Mouse (Mus musculus): Measurements from ENCODE around the gene Tlr3. TPM values are rescaled to one million over a fixed set of nuclear protein-coding genes. Genes with fewer than 3 reads are reported as not detected.
A peak's percentile ranks its signal among the peaks of the same experiment; 100 is the strongest.

Tlr3 gene
- polyA plus RNA-seq (2016; fragmentation: Nextera tagmentation; extraction: Ambion mirVana), result 1.1 and 1.6 TPM in 2 replicates

DNA sequence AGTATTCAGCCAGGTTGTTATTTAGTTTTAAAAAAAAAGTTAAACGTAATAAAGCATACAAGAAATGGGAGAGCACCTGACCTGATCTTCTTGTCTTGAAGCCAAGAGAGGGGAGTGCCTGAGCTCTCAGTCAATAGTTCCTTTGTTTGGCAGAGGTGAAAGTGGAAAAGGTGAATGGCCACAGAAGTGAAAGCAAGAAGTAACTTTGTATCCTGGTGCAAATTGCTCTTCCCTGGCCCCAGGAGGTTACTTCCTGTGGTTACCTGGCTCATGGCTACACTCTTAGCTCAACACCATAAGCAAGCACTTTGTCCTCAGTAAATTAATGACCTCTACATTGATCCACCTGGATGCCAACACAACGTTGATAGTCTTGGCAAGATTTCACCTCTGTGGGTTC, at the start of gene Tlr3:
TSS of gene Tlr3 (minus strand) at position 199 of the 400 bp plus-strand sequence.
- Histone ChIP-seq H3K27ac (0 out of 2 replicates have a peak within 1 kb of the TSS, but pooled peaks have one; percentile 25), H3K27me3 (no peaks in the 10 kb centered on the region), H3K36me3 (replicated peaks) (no peaks in the 10 kb centered on the region), H3K4me2 (peak within 1 kb of the TSS; percentile 58), H3K9ac (peak within 1 kb of the TSS; percentile 45), H3K4me1 (peaks cover 8% of the 10 kb centered on the region; the same call in 1 of the 2 replicates), H3K9me3 (no peaks in the 10 kb centered on the region), H3K4me3 (replicated peaks) (peak within 1 kb of the TSS; percentile 38)
- no peak for ATAC-seq (ENCODE audit: low FRiP score)
- 63% methylated on average over 2 of the region's 2 CpGs for WGBS

DNA sequence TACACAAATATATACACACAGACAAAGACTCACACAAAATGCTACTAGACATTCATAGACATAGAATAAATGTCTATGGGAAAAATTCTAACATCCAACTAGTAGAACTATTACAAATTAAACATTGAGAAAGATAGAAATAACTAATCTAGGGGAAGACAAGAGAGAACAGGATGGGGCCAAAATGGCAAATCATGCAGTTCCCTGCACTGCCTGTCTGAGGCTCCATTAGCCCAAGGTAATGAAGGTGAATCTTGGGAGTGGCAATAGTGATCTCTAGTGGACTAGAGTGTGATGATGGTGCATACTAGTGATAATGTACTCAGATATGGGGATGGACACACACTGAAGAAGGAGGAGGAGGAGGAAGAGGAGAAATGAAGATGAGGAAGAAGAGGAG, 47.0 kb upstream of the Tlr3 start:
- H3K36me3 ChIP-seq (replicated peaks), result no peaks in the 10 kb centered on the region
- H3K27me3 ChIP-seq, result no peaks in the 10 kb centered on the region
- H3K4me2 ChIP-seq, result no peak overlapping the region
- no peak overlapping the region for H3K27ac ChIP-seq
- ATAC-seq (ENCODE audit: low FRiP score), result no peak
- no peak overlapping the region for H3K9ac ChIP-seq
- H3K4me1 ChIP-seq, result no peaks in the 10 kb centered on the region
- no peak overlapping the region for H3K4me3 ChIP-seq (replicated peaks)
- H3K9me3 ChIP-seq, result no peaks in the 10 kb centered on the region

DNA sequence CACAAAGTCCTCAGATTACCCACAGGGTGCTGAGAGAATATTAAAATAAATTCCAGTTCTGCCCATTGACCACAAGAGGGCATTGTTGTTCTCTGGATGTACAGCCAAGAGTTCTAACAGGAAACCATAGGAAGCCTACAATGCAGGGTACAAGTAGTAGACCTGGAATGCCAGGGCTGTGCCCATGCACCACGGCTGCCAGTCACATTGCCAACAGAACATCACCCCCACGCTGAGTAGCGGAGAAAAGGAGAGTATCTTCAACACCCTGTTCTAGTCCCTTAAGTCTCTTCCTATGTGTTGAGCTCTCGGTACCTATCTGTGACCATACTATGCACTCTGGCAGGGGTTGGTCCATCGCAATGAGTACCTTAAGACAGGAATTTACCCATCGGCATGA, 43.5 kb upstream of the Tlr3 start:
- 65% methylated on average over 6 of the region's 6 CpGs for WGBS
- H3K4me1 ChIP-seq, result no peaks in the 10 kb centered on the region
- H3K9me3 ChIP-seq, result no peaks in the 10 kb centered on the region
- no peaks in the 10 kb centered on the region for H3K36me3 ChIP-seq (replicated peaks)
- no peak overlapping the region for H3K4me3 ChIP-seq (replicated peaks)
- H3K27me3 ChIP-seq, result no peaks in the 10 kb centered on the region
- H3K27ac ChIP-seq, result no peak overlapping the region
- ATAC-seq (ENCODE audit: low FRiP score), result peak; percentile 76; the same call in 1 of the 2 replicates
- H3K9ac ChIP-seq, result no peak overlapping the region
- no peak overlapping the region for H3K4me2 ChIP-seq

DNA sequence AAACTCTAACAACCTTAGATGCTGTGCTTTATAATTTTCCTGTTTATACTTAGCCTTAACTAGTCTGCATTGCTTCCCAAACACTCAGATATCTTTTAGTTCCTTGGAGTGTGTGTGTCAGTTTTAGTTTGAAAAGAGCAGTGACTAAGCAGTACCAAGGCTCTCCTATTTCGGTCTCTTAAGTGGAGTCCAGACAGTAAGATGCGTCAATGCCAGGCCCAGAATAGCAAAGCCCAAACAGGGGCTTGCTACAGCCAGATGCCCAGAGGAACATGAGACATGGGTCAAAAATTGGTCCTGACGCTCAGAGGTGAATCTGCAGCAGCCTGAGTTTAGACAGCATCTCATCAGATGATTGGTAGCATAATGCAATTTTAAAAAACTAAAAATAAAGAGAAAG, 41.2 kb upstream of the Tlr3 start:
- Histone ChIP-seq H3K27me3 (no peaks in the 10 kb centered on the region), H3K4me1 (no peaks in the 10 kb centered on the region), H3K36me3 (replicated peaks) (no peaks in the 10 kb centered on the region), H3K9me3 (no peaks in the 10 kb centered on the region), H3K4me3 (replicated peaks) (no peak overlapping the region), H3K27ac (no peak overlapping the region), H3K4me2 (no peak overlapping the region), H3K9ac (no peak overlapping the region)
- WGBS, result 79% methylated on average over 3 of the region's 3 CpGs
- no peak for ATAC-seq (ENCODE audit: low FRiP score)

DNA sequence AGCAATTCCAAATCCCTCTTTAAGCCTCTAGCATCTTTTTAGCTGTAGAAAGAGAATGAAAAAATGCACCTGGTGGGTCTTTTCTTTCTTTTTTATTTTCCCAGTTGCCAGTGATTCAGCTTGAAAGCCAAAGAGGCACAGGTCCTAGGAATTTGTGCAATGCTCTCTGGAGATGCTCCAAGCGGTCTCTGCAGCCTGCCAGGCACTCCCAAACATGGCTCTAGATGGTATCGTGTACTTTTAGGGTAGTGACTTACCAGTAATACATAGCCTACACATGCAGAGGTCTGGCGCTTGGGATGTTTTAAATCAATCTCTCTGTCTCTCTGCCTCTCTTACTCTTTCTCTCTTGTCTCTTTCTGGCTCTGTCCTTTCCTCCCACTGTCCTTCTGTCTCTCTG, 38.0 kb upstream of the Tlr3 start:
- Histone ChIP-seq H3K27ac (no peak overlapping the region), H3K9ac (no peak overlapping the region), H3K4me1 (no peaks in the 10 kb centered on the region), H3K27me3 (no peaks in the 10 kb centered on the region), H3K4me3 (replicated peaks) (no peak overlapping the region), H3K9me3 (no peaks in the 10 kb centered on the region), H3K4me2 (no peak overlapping the region), H3K36me3 (replicated peaks) (no peaks in the 10 kb centered on the region)
- WGBS, result 89% methylated on average over 3 of the region's 3 CpGs
- ATAC-seq (ENCODE audit: low FRiP score), result no peak

DNA sequence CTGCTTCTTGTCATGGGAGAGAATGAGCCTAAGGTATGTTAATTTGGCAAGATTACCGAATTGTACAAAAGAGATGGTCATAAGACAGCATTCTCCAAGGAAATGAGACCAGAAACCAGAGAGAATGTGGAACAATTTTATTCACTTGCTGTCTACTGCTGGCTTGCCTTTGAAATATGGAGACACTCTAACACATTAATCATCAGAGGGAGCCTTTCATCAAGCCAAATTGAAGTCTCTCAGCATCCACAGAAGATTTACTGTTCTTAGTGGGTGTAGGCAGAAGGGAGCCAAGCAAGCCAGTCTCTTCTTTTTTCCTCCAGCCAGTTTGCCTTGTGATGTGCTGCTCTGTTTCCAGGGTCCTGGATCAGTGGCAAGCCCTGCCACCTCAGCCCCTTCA, 37.4 kb upstream of the Tlr3 start:
- no peaks in the 10 kb centered on the region for H3K27me3 ChIP-seq
- no peaks in the 10 kb centered on the region for H3K4me1 ChIP-seq
- H3K36me3 ChIP-seq (replicated peaks), result no peaks in the 10 kb centered on the region
- H3K9ac ChIP-seq, result no peak overlapping the region
- no peak overlapping the region for H3K4me3 ChIP-seq (replicated peaks)
- H3K27ac ChIP-seq, result no peak overlapping the region
- no peaks in the 10 kb centered on the region for H3K9me3 ChIP-seq
- H3K4me2 ChIP-seq, result no peak overlapping the region
- ATAC-seq (ENCODE audit: low FRiP score), result no peak
- 92% methylated on average over 1 of the region's 1 CpGs for WGBS

DNA sequence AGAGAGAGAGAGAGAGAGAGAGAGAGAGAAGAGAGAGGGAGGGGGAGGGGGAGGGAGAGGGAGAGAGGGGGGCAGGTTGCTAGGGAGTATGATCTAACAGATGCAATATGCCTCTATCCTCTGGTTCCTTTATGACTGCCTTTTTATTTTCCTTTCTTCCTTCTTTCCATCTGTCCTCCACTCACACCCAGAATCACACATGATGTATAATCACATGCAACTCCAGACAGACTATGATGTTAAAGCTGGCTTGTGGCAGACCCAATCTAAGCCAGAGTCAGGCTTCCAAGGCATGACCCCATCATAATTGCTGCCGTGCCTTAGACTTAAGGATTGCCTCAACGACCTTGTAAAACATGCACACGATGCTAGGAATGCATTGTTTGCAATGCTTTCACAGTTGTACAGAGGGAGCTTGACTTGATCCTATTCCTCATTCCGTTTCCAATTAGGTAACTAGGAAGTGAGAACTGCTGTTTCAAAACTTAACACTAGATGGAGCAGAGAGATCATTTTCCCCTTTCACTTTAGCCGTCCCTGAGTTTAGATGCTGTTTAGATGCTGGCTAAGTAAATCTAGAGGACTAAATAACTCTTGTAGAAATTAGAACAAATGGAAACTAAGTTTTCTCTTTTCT, 28.1 kb upstream of the Tlr3 start:
- Histone ChIP-seq H3K27me3 (no peaks in the 10 kb centered on the region), H3K27ac (no peak overlapping the region), H3K4me3 (replicated peaks) (no peak overlapping the region), H3K4me2 (no peak overlapping the region), H3K4me1 (0 out of 2 replicates have a peak, but pooled peaks cover 4% of the 10 kb centered on the region), H3K36me3 (replicated peaks) (no peaks in the 10 kb centered on the region), H3K9me3 (no peaks in the 10 kb centered on the region), H3K9ac (no peak overlapping the region)
- peak; percentile 51; the same call in 1 of the 2 replicates for ATAC-seq (ENCODE audit: low FRiP score)
- 4% methylated on average over 5 of the region's 5 CpGs for WGBS

DNA sequence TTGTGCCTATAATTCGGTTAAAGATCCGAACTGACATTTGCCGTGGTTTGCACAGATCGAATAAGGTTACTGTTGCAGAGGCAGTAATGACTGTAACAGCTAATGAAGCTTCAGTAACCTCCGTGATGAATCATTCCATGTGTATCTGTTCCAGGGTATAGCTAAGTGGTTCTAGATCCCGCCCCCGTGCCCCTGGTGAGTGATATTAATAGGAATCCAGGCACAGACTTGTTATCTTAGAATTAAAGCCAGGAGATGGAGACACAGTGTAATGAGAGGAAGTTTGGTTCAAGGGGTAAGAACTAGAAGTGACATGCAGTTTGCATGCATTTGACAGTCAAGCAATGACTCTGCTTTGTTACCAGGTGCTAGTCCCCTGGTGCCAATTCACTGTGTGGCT, 9.3 kb upstream of the Tlr3 start:
- no peaks in the 10 kb centered on the region for H3K36me3 ChIP-seq (replicated peaks)
- H3K4me1 ChIP-seq, result no peaks in the 10 kb centered on the region
- no peak overlapping the region for H3K4me2 ChIP-seq
- H3K27me3 ChIP-seq, result no peaks in the 10 kb centered on the region
- WGBS, result 93% methylated on average over 7 of the region's 7 CpGs
- ATAC-seq (ENCODE audit: low FRiP score), result no peak
- no peak overlapping the region for H3K27ac ChIP-seq
- no peaks in the 10 kb centered on the region for H3K9me3 ChIP-seq
- no peak overlapping the region for H3K9ac ChIP-seq
- H3K4me3 ChIP-seq (replicated peaks), result no peak overlapping the region

DNA sequence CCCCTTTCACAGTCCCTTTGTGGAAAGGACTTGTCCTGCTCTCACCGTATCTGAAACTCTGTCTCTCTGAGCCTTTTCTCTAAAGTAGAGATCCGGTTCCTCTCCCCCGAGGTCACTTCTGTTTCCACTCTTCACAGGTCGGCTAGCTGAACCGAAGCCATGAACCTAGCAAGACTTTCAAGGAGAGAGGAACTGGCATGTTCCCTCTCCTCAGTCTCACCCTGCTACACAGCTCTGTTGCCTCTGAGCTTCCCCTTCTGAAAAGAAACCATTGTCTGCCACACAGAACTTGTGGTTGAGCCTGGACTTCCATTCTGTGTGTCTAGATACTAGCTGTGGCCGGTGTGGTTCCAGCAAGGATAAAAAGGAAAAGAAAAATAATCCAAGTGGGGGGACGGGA, 4.1 kb upstream of the Tlr3 start:
- no peaks in the 10 kb centered on the region for H3K9me3 ChIP-seq
- peaks cover 7% of the 10 kb centered on the region; the same call in 1 of the 2 replicates for H3K4me1 ChIP-seq
- no peak for ATAC-seq (ENCODE audit: low FRiP score)
- no peak overlapping the region for H3K27ac ChIP-seq
- 86% methylated on average over 7 of the region's 7 CpGs for WGBS
- H3K36me3 ChIP-seq (replicated peaks), result no peaks in the 10 kb centered on the region
- H3K27me3 ChIP-seq, result no peaks in the 10 kb centered on the region
- no peak overlapping the region for H3K4me3 ChIP-seq (replicated peaks)
- H3K4me2 ChIP-seq, result no peak overlapping the region
- H3K9ac ChIP-seq, result no peak overlapping the region

DNA sequence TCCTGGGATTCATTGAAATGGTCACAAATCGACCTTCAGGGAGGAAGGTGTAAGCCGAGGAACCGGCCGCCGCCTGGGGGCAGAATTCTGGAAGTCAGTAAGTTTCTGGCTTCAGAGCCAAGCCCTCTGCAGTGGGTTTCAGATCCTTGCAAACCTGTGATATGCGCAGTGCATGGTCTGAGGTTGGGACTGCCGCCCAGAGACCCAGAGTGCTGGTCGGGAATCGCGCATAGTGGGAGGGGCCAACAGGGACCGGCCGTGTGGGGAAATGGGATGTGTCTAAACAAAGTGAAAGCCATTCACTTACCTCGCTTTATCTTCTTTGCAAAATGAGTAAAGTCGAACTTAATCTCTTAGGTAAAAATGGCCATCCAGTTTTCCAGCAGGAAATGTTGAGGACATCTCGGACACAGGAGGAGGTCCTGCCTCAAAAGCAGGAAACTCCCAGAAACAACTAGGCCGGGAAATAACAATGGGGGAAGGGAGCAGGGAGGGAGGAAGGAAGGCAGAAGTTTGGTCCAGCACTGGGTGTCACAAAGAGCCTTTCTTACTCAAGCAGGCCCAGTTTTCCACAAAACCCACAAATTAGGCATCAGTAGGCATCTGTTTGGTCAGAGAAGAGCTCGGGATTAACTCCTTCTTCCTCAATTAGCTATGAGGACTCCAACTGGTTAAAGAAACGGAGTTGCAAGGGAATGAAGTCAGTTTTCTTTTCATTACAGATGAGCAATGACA, 567 bp downstream of the Tlr3 start:
- H3K27ac ChIP-seq, result 0 out of 2 replicates have a peak overlapping the region, but pooled peaks have one; percentile 25
- H3K4me3 ChIP-seq (replicated peaks), result peak overlapping the region; percentile 38
- no peaks in the 10 kb centered on the region for H3K27me3 ChIP-seq
- H3K4me1 ChIP-seq, result peaks cover 8% of the 10 kb centered on the region; the same call in 1 of the 2 replicates
- no peaks in the 10 kb centered on the region for H3K9me3 ChIP-seq
- 4% methylated on average over 18 of the region's 18 CpGs for WGBS
- peak; percentile 91 for ATAC-seq (ENCODE audit: low FRiP score)
- H3K4me2 ChIP-seq, result peak overlapping the region; percentile 58
- H3K36me3 ChIP-seq (replicated peaks), result no peaks in the 10 kb centered on the region
- H3K9ac ChIP-seq, result peak overlapping the region; percentile 45

DNA sequence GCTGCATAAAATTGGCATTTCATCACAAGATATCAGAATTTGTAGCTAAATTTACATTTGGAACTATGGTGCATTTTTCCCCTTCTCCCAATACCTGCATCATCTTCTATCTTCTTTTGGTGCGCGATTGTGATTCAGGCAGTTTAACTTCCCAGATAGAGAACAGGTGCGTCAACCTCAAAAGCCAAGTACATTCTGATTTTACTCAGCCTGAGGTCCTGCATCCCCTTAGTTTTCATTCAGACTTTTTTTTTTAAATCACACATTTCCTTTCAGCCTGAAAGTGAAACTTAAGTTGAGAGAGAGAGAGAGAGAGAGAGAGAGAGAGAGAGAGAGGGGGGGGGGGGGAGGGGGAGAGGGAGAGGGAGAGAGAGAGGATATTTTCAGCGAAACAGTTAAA, 1.2 kb downstream of the Tlr3 start:
- Histone ChIP-seq H3K4me3 (replicated peaks) (peak overlapping the region; percentile 38), H3K4me1 (peaks cover 8% of the 10 kb centered on the region; the same call in 1 of the 2 replicates), H3K9ac (peak overlapping the region; percentile 45; the same call in 1 of the 2 replicates), H3K9me3 (no peaks in the 10 kb centered on the region), H3K27ac (no peak overlapping the region), H3K4me2 (peak overlapping the region; percentile 58), H3K36me3 (replicated peaks) (no peaks in the 10 kb centered on the region), H3K27me3 (no peaks in the 10 kb centered on the region)
- 48% methylated on average over 4 of the region's 4 CpGs for WGBS
- ATAC-seq (ENCODE audit: low FRiP score), result no peak

DNA sequence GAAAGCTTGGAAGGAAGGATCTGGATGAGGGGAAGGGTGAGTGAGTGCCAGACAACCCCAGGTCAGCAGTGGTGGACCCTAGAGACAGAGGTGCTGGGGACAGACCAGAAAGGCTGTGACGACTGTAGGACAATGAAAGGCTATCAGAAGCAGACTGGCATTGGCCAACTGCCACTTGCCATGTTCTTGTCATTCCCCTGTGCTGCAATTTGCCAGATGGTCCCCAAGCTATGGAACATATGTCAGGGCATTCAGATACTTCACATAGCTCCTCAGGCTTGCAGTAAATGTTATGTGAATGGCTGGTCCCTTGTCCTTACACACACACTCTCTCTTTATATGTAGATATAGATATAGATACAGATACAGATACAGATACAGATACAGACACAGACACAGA, 27.6 kb downstream of the Tlr3 start:
- 61% methylated on average over 1 of the region's 1 CpGs for WGBS
- Histone ChIP-seq H3K4me1 (peaks cover 16% of the 10 kb centered on the region), H3K36me3 (replicated peaks) (no peaks in the 10 kb centered on the region), H3K27ac (no peak overlapping the region), H3K9ac (no peak overlapping the region), H3K27me3 (peaks cover 13% of the 10 kb centered on the region), H3K9me3 (no peaks in the 10 kb centered on the region), H3K4me2 (no peak overlapping the region), H3K4me3 (replicated peaks) (no peak overlapping the region)
- no peak for ATAC-seq (ENCODE audit: low FRiP score)

DNA sequence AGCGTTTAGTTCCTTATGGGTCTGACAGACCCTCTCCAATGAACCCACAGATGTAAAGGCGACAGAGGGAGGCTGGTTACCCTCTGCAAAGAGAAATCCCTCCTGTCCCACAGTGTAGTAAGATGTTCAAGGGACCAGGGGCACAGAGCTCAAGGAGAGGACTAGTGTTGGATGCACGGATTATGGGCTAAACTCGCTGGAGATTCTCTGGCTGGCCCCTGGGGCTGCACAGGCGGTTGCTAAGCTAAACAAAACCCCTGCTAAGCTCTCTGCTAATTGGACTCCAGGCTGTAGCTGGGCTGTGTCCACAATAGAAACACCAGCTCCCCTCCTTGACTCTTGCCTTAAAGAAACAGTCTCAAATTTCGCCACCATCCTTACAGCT, 28.9 kb downstream of the Tlr3 start, which contains the start of gene Fam149a:
TSS of gene Fam149a (minus strand) at position 329 of the 385 bp plus-strand sequence.
- H3K27me3 ChIP-seq, result peaks cover 13% of the 10 kb centered on the region
- no peak within 1 kb of the TSS for H3K27ac ChIP-seq
- H3K36me3 ChIP-seq (replicated peaks), result no peaks in the 10 kb centered on the region
- ATAC-seq (ENCODE audit: low FRiP score), result peak; percentile 68; the same call in 1 of the 2 replicates
- peak within 1 kb of the TSS; percentile 56 for H3K9ac ChIP-seq
- H3K4me2 ChIP-seq, result peak within 1 kb of the TSS; percentile 85
- under 1% methylated on average over 6 of the region's 6 CpGs for WGBS
- peak within 1 kb of the TSS; percentile 38 for H3K4me3 ChIP-seq (replicated peaks)
- H3K9me3 ChIP-seq, result no peaks in the 10 kb centered on the region
- peaks cover 16% of the 10 kb centered on the region for H3K4me1 ChIP-seq

All from forebrain, embryonic 12.5 days (tissue).